Mouse (Mus musculus) urinary bladder, postnatal 10 days (tissue): Measurements from ENCODE around the gene Uba6.
A peak's percentile ranks its signal among the peaks of the same experiment; 100 is the strongest.

Source experiments
- DNase-seq: peaks from one replicate; pipeline ENCODE4 v3.0.0; 2022; ENCODE audit warnings: low spot score

Uba6 gene

DNA sequence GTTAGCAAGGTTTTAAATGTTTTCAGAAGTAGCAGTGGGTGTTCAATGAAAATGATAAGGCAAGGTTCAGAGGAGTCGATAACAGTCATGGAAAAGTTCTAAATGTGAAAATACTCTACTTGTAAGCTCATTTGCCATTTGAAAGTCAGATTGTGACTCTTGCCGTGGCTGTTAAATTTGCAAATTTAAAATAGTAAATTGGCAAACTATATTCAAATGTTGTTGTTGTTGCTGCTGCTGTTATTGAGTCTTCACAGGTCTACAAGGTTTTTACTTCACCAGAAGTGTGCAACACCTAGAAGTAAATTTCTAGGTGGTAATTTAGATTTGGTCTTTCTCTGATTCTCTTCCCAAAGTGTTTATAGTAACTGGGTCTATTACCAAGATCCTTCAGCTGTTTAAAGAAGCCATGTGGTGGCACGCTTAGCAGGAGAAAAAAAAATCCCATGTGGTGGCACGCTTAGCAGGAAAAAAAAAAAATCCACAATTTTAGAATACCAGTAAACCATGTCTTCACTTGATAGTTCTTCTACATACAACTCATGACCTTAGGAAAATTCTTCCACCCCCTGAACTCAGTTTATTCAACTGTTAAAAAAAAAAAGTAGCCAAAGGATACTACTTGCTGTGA lies 99.7 kb downstream of the Uba6 start:
- DNase-seq = no peak

DNA sequence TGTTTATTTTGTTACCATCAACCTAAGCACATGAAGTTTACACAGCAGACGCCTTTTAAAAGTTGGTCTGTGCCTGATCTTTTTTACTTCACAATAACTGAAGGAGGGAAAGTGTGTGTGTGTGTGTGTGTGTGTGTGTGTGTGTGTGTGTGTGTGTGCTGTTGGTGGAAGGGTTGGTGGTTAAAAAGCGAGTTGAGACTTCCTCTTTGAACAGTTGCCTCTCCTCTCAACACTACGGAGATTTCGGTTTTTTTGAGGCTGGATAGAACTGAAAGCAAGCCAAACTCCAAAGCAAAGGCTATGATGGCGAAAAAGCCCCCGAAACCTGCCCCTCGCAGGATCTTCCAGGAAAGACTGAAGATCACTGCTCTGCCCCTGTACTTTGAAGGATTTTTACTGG lies 101.1 kb downstream of the Uba6 start, which contains the start of gene Stap1:
Gene Stap1 (plus strand): TSS at position 209 of the 400 bp plus-strand sequence.
- DNase-seq = no peak

DNA sequence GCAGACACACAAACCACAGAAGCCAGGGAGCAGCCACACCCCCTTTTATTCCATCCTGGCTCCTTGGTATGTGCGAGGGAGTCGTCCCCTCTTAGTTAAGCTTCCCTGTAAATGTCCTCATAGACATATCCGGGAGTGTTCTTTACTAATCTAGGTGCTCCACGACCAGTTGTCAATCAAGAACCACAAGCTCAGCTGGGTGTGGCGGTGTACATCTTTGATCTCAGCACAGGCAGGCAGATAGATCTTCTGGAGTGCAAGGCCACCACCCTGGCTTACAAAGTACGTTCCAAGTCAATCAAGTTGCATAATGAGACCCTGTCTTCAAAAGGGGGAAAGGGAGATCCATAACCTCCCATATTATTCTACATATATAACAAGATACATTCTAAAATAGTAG lies 103.5 kb downstream of the Uba6 start:
- no peak for DNase-seq

DNA sequence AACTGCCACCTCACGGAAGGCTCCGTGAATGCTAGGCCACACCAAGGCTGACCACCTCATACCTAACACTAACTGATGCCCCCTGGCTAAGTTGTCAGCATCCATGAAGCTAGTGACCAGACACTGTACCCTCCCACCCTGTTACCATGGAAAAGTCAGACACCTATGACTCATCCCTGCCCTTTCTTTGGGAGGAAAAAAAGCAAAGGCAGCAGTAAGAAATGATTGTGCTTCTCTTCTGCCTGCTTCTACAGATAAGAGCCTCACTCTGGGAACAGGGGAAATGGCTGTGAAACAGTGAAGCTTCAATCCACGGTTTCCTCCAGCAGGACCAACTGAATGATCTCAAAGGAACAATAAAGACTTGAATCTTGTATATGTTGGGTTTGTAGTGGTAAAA lies 104.2 kb downstream of the Uba6 start:
- no peak for DNase-seq

GRCm38 (mm10) chr5:86066551-86066929 lies 106.1 kb downstream of the Uba6 start:
- DNase-seq = peak; percentile 39

DNA sequence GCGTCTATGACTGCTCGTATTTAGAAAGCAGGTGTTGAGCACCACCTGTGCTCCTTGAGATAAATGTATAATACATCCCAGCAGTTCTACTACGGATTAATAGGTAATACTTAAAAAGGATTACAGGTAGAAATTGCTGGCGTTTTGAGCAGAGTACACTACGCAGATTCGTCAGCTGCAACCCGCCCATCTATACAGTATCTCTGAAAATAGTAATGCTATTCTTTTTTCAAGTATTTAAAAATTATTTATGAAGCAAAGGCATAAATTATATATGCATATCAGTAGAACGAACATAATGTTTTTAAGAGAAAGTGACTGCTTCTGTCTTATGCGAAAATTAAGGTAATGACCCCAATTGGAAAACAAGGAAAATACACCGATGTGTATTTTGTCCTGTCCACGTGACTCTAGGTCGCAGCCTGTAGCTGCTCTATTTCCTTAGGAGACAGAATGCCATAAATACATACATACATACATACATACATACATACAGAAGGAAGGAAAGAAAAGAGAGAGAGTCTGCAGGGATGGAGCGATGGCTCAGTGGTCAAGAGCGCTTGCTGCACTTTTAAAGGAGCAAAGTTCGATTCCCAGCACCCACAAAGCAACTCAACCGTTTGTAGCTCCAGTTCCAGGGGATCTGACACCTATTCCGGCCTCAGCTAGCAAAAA lies 106.6 kb downstream of the Uba6 start:
- no peak for DNase-seq

- DNase-seq = peak; percentile 92
These were observed 107.3 kb downstream of the Uba6 start, which contains the start of gene Cenpc1 for GRCm38 (mm10) chr5:86065101-86065875. Gene Cenpc1, minus strand, starts transcription at chr5:86065583.

- no peak for DNase-seq
These were observed 109.1 kb downstream of the Uba6 start for GRCm38 (mm10) chr5:86063501-86063900.
